Mouse (Mus musculus) olfactory bulb, adult 2 months (tissue): ENCODE measurements around the gene Syne2.

Experiments used
- CTCF ChIP-seq: fragments of 200-500 bp; IDR thresholded peaks from 2 replicates; pipeline ENCODE4 v1.5.1; 2012; ENCODE audit warnings: low read depth, mild to moderate bottlenecking, low read length, moderate library complexity; ENCODE audit not compliant: insufficient read depth
- POLR2A ChIP-seq: fragments of 200-500 bp; IDR thresholded peaks from 2 replicates; pipeline ENCODE4 v1.6.1; 2012; ENCODE audit warnings: mild to moderate bottlenecking, low read depth, low read length, moderate library complexity; ENCODE audit not compliant: insufficient read depth

GRCm38 (mm10) chr12:75820216-75820615 lies 2.3 kb downstream of the Syne2 start:
- TF ChIP-seq CTCF (no peak), POLR2A (no peak)
